Mouse (Mus musculus) lung, postnatal 10 days (tissue): ENCODE measurements around the gene Igfbp1.

Source experiments
- DNase-seq: peaks from one replicate; pipeline ENCODE4 v3.0.0; 2021

The Igfbp1 gene

DNA sequence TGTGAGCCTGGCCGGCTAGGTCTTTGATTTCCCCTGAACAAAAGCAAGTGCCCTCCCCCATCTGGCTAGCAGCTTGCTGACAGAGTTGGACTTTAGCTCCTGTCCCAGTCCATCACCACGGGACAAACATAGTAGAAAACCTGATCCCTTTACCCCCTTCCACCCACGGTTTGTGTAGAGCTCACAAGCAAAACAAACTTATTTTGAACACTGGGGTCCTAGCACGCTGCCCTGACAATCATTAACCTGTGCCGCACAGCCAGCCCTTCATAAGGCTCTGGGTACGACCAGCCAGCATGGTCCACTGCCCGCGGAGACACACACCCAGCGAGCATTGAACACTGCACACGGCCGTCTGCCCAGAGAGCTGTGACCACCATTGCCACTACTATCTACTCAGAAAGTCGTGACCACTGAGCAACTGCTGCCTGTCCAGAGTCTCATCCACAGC lies at the start of gene Igfbp1:
Gene Igfbp1 (plus strand): TSS at position 292 of the 451 bp plus-strand sequence.
- DNase-seq = no peak

GRCm38 (mm10) chr11:7147945-7148344 lies 49.6 kb upstream of the Igfbp1 start:
- DNase-seq = no peak

DNA sequence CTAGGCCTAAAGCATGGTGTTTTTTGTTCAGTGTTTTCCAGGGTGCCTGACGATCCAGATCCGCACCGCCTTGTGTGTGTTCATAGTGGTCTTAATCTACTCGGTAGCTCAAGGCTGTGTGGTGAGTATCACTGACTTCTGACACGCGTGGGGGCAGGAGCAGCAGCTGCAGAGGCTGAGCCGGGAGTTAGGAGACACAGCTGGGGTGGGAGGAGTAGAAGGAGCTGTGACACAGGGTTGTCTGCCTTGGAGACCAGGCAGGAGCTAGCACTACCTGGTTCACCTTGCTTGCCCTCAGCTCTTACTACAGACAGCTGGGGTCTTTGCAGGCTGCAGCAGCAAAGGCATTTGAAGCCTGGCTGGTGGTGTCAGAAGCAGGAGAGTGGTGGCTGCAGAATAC lies 48.1 kb upstream of the Igfbp1 start:
- DNase-seq = no peak

- no peak for DNase-seq
Observed at GRCm38 (mm10) chr11:7150511-7150910, 47.1 kb upstream of the Igfbp1 start.

DNA sequence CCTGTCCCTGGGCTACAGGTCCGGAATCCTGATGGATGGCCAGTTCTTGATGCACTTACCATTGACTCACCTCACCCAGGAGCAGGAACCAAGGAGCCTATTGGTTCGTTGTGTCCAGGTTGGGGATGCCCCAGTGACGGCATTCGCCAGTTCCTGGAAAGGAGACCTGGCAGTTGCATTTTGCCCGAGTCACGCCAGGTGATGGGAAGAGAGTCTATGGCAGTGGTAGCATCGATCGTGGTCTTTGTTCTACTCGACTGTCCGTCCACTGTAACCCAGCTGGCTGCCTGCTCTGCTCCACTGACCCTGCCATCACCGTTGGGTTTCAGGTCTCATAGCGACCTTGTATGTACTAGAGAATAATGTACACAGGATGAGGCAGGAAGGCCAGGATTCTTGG lies 45.2 kb upstream of the Igfbp1 start:
- DNase-seq = no peak

- no peak for DNase-seq
Observed at GRCm38 (mm10) chr11:7153081-7153480, 44.5 kb upstream of the Igfbp1 start.

GRCm38 (mm10) chr11:7156427-7156826 lies 41.2 kb upstream of the Igfbp1 start:
- no peak for DNase-seq

- no peak for DNase-seq
Observed at GRCm38 (mm10) chr11:7158196-7158595, 39.4 kb upstream of the Igfbp1 start.

DNA sequence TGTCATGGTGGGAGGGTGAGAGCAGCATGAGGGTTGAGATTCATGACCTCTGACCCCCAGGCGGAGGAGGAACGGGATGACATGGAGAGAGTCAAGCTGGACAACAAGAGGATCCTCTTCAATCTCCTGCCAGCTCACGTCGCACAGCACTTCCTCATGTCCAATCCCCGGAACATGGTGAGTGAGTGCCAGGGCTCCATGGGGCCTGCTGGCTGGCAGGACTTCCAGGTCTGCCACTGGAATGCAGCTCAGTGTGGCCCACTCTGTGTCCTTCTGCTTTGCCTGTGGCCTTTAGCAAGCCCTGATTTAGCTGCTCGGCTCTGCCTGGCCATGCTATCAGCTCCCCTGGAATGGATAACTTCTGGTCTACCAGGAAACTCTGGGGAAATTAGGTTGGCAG lies 37.4 kb upstream of the Igfbp1 start:
- peak; percentile 18 for DNase-seq

- no peak for DNase-seq
Observed at GRCm38 (mm10) chr11:7160637-7161101, 36.9 kb upstream of the Igfbp1 start.

DNA sequence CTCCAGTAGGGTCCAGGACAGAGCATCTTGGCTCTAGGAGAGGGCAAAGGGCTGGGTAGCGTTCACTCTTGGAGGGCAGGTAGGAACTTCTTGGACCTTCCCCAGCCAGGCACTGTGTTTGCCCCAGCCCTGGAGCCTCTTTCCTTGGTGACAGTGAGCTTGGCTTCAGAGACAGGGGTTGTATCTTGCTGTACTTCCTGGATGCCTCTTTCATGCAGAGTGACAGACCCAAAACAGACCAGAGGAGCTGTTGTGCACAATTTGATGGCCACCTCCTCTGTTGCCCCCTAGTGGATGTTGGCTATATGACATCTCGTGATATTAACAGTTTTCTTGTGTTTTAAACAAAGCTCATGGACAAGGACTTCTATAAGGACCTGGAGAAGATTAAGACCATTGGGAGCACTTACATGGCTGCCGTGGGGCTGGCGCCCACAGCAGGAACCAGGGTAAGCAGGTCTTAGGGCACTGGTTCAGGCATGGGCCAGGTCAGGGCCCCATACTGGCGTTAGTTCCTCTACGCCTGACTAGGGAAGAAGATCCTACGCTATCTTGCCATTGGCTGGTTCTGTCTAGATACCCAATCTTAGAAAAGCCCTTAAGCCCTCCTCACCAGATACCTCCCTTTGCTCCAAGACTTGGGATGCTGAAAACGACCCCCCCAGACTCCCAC lies 35.9 kb upstream of the Igfbp1 start:
- peak; percentile 53 for DNase-seq

GRCm38 (mm10) chr11:7164416-7164815 lies 33.2 kb upstream of the Igfbp1 start:
- no peak for DNase-seq

DNA sequence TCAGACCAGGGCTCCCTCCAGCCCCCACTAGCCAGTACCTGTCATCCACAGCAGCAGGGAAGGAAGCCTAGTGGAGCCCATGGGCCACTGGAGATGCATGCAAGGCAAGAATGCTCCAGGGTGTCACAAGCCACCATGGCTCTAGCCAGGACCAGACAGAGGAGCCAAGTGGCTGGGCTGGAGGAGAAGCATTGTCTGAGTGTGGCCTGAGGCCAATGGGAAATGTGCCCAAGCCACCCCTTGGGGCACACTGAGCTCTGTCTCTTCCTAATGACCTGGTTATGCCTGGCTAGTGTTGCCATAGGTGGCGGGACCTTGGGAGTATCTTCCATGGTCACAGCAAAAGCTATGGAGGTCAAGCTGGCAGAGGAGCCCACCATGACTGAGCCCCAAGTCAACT lies 27.9 kb upstream of the Igfbp1 start:
- DNase-seq = no peak

DNA sequence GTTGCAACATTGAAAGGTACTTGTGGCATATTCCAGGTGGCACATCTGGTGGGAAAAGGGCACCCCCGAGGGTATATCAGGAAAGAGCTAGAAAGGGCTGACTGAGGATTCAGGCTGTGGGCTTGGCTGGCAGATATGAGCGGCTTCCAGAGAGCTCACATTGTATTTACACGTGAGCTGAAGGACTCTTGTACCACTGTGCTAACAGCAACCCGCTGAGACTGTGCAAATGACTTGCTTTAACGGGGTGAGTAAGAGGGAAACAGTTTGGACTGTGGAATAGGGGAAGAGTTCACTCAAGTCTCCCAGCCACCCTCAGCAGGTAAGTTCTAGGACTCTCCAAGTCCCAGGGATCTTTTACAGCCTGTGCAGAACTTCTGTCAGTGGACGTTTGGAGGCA lies 23.9 kb upstream of the Igfbp1 start:
- peak; percentile 52 for DNase-seq

DNA sequence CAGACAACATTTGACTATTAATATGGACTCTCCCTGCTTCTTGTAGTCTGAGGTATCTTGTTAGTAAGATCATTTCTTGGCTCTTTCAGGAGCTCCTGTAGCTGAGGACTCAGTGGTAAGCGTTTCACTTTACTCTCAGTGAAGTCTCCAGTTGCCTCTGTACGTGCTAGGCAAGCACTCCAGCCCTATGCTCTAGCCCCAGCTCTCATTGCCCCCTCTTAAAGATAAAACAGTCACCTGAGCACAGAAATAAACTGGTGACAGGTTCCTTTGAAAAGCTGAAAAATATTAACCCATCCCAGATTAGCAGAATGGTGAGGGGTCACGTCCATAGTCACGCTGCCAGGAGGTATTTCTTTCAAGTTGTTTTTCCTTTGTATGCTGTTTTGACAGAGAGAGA lies 18.9 kb upstream of the Igfbp1 start:
- DNase-seq = no peak

DNA sequence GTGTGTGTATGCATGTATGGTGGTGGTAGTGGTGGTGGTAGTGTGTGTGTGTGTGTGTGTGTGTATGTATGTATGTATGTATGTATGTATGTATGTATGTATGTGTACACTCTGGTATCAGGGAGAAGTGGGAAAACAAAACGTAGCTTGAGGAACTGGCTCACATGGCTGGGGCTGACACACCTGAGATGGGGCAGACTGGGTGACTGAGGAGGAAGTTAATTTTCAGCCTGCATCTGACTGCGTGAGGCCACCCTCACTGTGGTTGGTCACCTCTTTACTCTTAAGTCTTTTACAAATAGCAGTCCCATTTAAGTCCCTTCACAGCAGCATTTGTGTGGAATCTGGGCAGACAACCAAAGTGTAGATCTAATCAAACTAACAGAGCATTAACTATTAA lies 18.3 kb upstream of the Igfbp1 start:
- DNase-seq = no peak

- no peak for DNase-seq
Observed at GRCm38 (mm10) chr11:7182409-7183042, 15.1 kb upstream of the Igfbp1 start.

- DNase-seq = no peak
Observed at GRCm38 (mm10) chr11:7184420-7184819, 13.2 kb upstream of the Igfbp1 start.

DNA sequence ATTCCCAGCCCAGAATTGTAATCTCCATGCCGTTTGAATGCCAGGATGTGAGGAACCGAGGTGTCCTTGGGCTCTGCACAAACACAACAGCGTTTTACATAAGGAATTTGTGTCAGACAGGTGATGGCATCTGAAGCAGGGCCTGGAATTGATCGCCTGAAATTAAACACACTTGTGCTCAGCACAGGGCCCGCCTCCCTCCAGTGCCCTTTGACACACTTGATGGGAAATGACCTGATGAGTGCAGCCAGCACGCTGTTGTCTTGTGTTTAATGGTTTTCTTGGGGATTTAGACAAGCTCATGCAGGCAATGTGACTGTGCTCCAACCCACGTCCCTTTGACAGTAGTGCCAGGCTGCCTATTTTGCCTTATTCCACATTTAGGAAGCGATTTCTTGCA lies 10.1 kb upstream of the Igfbp1 start:
- no peak for DNase-seq

- DNase-seq = no peak
Observed at GRCm38 (mm10) chr11:7188469-7188868, 9.1 kb upstream of the Igfbp1 start, which contains the start of gene Gm11985. TSS of gene Gm11985 (minus strand) at chr11:7188569.

DNA sequence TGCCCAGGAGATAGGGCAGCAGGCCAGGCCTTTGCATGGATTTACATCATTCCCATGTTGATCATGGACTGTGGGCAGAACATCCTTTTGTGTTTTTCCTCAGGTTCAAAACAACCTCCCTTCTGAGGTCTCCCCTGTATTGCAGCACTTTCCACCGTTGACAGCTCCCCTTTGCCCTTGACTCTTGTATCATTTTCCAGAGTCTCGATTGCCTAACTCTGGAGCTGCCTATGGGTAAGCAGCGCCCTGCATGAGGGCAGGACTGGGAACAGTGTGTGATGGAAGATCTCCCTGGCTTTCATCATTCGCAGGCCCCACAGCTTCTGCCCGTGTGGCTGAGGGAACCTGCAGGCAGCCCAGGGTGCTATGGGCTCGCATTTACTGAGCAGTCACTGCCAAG lies 4.9 kb upstream of the Igfbp1 start:
- no peak for DNase-seq

- DNase-seq = no peak
Observed at GRCm38 (mm10) chr11:7193134-7193533, 4.4 kb upstream of the Igfbp1 start.

GRCm38 (mm10) chr11:7194432-7195311 lies 2.9 kb upstream of the Igfbp1 start:
- DNase-seq = no peak

GRCm38 (mm10) chr11:7195312-7195685 lies 2.3 kb upstream of the Igfbp1 start:
- DNase-seq = no peak
